In genomic region chr16:92478561-92479150, GRCm38 (mm10) we compare ENCODE assay signal across 8 mouse cellular contexts. TPM values are rescaled to one million over a fixed set of nuclear protein-coding genes. Genes with fewer than 3 reads are reported as not detected.
A peak's percentile ranks its signal among the peaks of the same experiment; 100 is the strongest.
DNase-seq lines count a peak whose midpoint lies in the region; ATAC-seq and TF ChIP-seq lines count a peak whose summit lies in the region.

No protein-coding gene starts in this region.

- no peaks in the 10 kb centered on the region for H3K4me1 ChIP-seq in kidney, adult 2 months (ENCODE audit: control insufficient read depth, insufficient read depth, low read length)
- H3K4me1 ChIP-seq in limb, embryonic 13.5 days, result 0 out of 2 replicates have a peak, but pooled peaks cover 3% of the 10 kb centered on the region
- H3K4me1 ChIP-seq in midbrain, embryonic 15.5 days, result 0 out of 2 replicates have a peak, but pooled peaks cover 8% of the 10 kb centered on the region

- peak; percentile 73 for ATAC-seq in common myeloid progenitor, adult 5-6 weeks (replicated peaks; ENCODE audit: low read depth, poor library complexity, severe bottlenecking)
- ATAC-seq in granulocyte monocyte progenitor cell, adult 5-6 weeks (replicated peaks; ENCODE audit: poor library complexity, severe bottlenecking), result peak; percentile 50
- ATAC-seq in limb, embryonic 13.5 days (ENCODE audit: low FRiP score, low read depth), result no peak
- peak; percentile 33; the same call in 1 of the 2 replicates for ATAC-seq in midbrain, embryonic 15.5 days (replicated peaks)

- H3K9ac ChIP-seq in limb, embryonic 13.5 days, result peak overlapping the region; percentile 32
- no peak overlapping the region for H3K9ac ChIP-seq in midbrain, embryonic 15.5 days

- peak; percentile 75 for TF ChIP-seq CTCF in kidney, adult 2 months (conservative IDR thresholded peaks at IDR 0.05; ENCODE audit: insufficient read depth, insufficient read length, low read depth, low read length)

- 0 out of 2 replicates have a peak, but pooled peaks cover 3% of the 10 kb centered on the region for H3K9me3 ChIP-seq in limb, embryonic 13.5 days
- H3K9me3 ChIP-seq in midbrain, embryonic 15.5 days, result no peaks in the 10 kb centered on the region

- no peak overlapping the region for H3K4me3 ChIP-seq in kidney, adult 2 months (ENCODE audit: insufficient read depth, low read depth, low read length)
- peak overlapping the region; percentile 26 for H3K4me3 ChIP-seq in limb, embryonic 13.5 days
- H3K4me3 ChIP-seq in midbrain, embryonic 15.5 days, result peak overlapping the region; percentile 20

- no peaks in the 10 kb centered on the region for H3K27me3 ChIP-seq in kidney, adult 2 months (replicated peaks; ENCODE audit: control insufficient read depth, insufficient read depth, low read length)
- peaks cover 33% of the 10 kb centered on the region for H3K27me3 ChIP-seq in limb, embryonic 13.5 days
- H3K27me3 ChIP-seq in midbrain, embryonic 15.5 days (replicated peaks), result peaks cover 7% of the 10 kb centered on the region; the same call in 1 of the 2 replicates

- H3K27ac ChIP-seq in kidney, adult 2 months (ENCODE audit: insufficient read depth, low read depth, low read length), result no peak overlapping the region
- H3K27ac ChIP-seq in limb, embryonic 13.5 days, result no peak overlapping the region
- no peak overlapping the region for H3K27ac ChIP-seq in midbrain, embryonic 15.5 days

- peak; percentile 29 for DNase-seq in ovary, postnatal 10 days (ENCODE audit: low spot score)
- no peak for DNase-seq in ovary, adult 18-20 months (ENCODE audit: low spot score)
- peak; percentile 68 for DNase-seq in kidney, adult 2 months
- peak; percentile 74 for DNase-seq in testis, postnatal 10 days (ENCODE audit: low spot score)

- H3K4me2 ChIP-seq in limb, embryonic 13.5 days (replicated peaks), result peak overlapping the region; percentile 53
- H3K4me2 ChIP-seq in midbrain, embryonic 15.5 days, result peak overlapping the region; percentile 46

- H3K36me3 ChIP-seq in kidney, adult 2 months (ENCODE audit: control insufficient read depth, insufficient read depth, low read length), result no peaks in the 10 kb centered on the region
- H3K36me3 ChIP-seq in limb, embryonic 13.5 days, result no peaks in the 10 kb centered on the region
- H3K36me3 ChIP-seq in midbrain, embryonic 15.5 days (replicated peaks), result no peaks in the 10 kb centered on the region

- TF ChIP-seq POLR2A in kidney, adult 2 months (IDR thresholded peaks at IDR 0.05; ENCODE audit: low read depth, low read length), result no peak

- WGBS in kidney, adult 2 months, result 13% methylated on average over 23 of the region's 23 CpGs
- 9% methylated on average over 23 of the region's 23 CpGs for WGBS in limb, embryonic 13.5 days
- WGBS in midbrain, embryonic 15.5 days, result 11% methylated on average over 23 of the region's 23 CpGs

RNA-seq across cellular contexts. Expression of gene Clic6, which starts 6.9 kb away (rescaled TPM):
- total RNA-seq in common myeloid progenitor, adult 5-6 weeks (2017), result not detected in 2 replicates
- not detected in 2 replicates for total RNA-seq in granulocyte monocyte progenitor cell, adult 5-6 weeks (2014; fragmentation: Nextera tagmentation)
- total RNA-seq in granulocyte monocyte progenitor cell, adult 5-6 weeks (2017), result not detected in 2 replicates
- 3.2 and 3.6 TPM in 2 replicates for polyA plus RNA-seq in kidney, adult 2 months (2012; rRNA removed)
- 2.6 and 2.8 TPM in 2 replicates for polyA plus RNA-seq in limb, embryonic 13.5 days (2015; fragmentation: Nextera tagmentation; extraction: Ambion mirVana)
- 3.2 and 3.7 TPM in 2 replicates for polyA plus RNA-seq in midbrain, embryonic 15.5 days (2015; fragmentation: Nextera tagmentation; extraction: Ambion mirVana)

RNA-seq across cellular contexts. Expression of gene Rcan1, which starts 8.0 kb away (rescaled TPM):
- 7.6 and 13.8 TPM in 2 replicates for total RNA-seq in common myeloid progenitor, adult 5-6 weeks (2017)
- total RNA-seq in granulocyte monocyte progenitor cell, adult 5-6 weeks (2014; fragmentation: Nextera tagmentation), result 6.3 and 11.5 TPM in 2 replicates
- total RNA-seq in granulocyte monocyte progenitor cell, adult 5-6 weeks (2017), result 7.4 and 8.0 TPM in 2 replicates
- polyA plus RNA-seq in kidney, adult 2 months (2012; rRNA removed), result 36.2 and 44.4 TPM in 2 replicates
- polyA plus RNA-seq in limb, embryonic 13.5 days (2015; fragmentation: Nextera tagmentation; extraction: Ambion mirVana), result 33.7 and 35.8 TPM in 2 replicates
- polyA plus RNA-seq in midbrain, embryonic 15.5 days (2015; fragmentation: Nextera tagmentation; extraction: Ambion mirVana), result 82.1 and 82.9 TPM in 2 replicates
